8 mouse cellular contexts compared by ENCODE assay signal in the genomic region with DNA sequence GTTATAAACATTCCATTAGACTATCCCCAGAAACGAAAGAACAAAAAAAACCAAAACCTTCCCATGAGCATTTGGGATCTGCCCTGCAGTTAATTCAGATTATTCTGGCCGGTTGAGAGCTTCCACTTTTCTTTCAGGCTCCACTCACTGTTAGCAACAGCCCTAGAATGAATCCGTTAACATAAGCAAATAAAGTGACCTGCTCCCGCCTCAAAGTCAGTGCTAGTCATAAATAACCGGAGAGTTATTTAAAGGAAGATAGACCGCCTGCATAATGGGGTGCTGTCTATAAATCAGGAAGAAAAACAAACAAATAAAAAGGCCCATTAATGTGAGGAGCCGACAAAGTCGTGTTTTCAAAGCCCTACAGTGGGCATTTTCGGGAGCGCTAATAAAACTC.
DNase-seq lines count a peak whose midpoint lies in the region; ATAC-seq and TF ChIP-seq lines count a peak whose summit lies in the region.

No protein-coding gene starts in this region.

- 0 out of 2 replicates have a peak, but pooled peaks cover 2% of the 10 kb centered on the region for H3K4me1 ChIP-seq in lung, embryonic 14.5 days (ENCODE audit: insufficient read depth)
- H3K4me1 ChIP-seq in forebrain, embryonic 13.5 days, result peaks cover 11% of the 10 kb centered on the region
- peaks cover 3% of the 10 kb centered on the region; the same call in 1 of the 2 replicates for H3K4me1 ChIP-seq in limb, embryonic 14.5 days (ENCODE audit: control insufficient read depth, insufficient read depth, low read length)
- peaks cover 5% of the 10 kb centered on the region; the same call in 1 of the 2 replicates for H3K4me1 ChIP-seq in olfactory bulb, adult 2 months (ENCODE audit: control insufficient read depth, insufficient read depth, low read length)

- TF ChIP-seq POLR2A in limb, embryonic 14.5 days (IDR thresholded peaks at IDR 0.05; ENCODE audit: borderline replicate concordance, extremely low read depth, insufficient read depth, insufficient read length), result no peak
- no peak for TF ChIP-seq POLR2A in olfactory bulb, adult 2 months (IDR thresholded peaks at IDR 0.05; ENCODE audit: insufficient read depth, low read depth, low read length)

- DNase-seq in lung, embryonic 14.5 days, result peak; percentile 53
- no peak for DNase-seq in lung, postnatal 4 days
- no peak for DNase-seq in limb, embryonic 14.5 days (ENCODE audit: low spot score)
- DNase-seq in ovary, postnatal 10 days (ENCODE audit: low spot score), result no peak
- DNase-seq in spleen, postnatal 14 days (ENCODE audit: low spot score in 2 of 2), result no peak
- DNase-seq in left cerebral cortex, adult 11 months (ENCODE audit: low spot score), result no peak

- peak overlapping the region; percentile 51 for H3K4me2 ChIP-seq in lung, embryonic 14.5 days
- peak overlapping the region; percentile 53 for H3K4me2 ChIP-seq in forebrain, embryonic 13.5 days
- peak overlapping the region; percentile 47 for H3K4me2 ChIP-seq in limb, embryonic 14.5 days (replicated peaks; ENCODE audit: low read depth, low read length, severe bottlenecking)

- no peak overlapping the region for H3K9ac ChIP-seq in lung, embryonic 14.5 days
- peak overlapping the region; percentile 22; the same call in 1 of the 2 replicates for H3K9ac ChIP-seq in forebrain, embryonic 13.5 days
- no peak overlapping the region; the same call in 1 of the 2 replicates for H3K9ac ChIP-seq in limb, embryonic 14.5 days (ENCODE audit: low read depth, low read length, severe bottlenecking)

- 3% methylated on average over 10 of the region's 10 CpGs for WGBS in lung, embryonic 14.5 days
- WGBS in forebrain, embryonic 13.5 days, result 9% methylated on average over 10 of the region's 10 CpGs
- 3% methylated on average over 10 of the region's 10 CpGs for WGBS in limb, embryonic 14.5 days
- 22% methylated on average over 10 of the region's 10 CpGs for WGBS in olfactory bulb, adult 2 months

- no peaks in the 10 kb centered on the region for H3K36me3 ChIP-seq in lung, embryonic 14.5 days (ENCODE audit: insufficient read depth)
- H3K36me3 ChIP-seq in forebrain, embryonic 13.5 days (ENCODE audit: poor library complexity, severe bottlenecking), result no peaks in the 10 kb centered on the region
- H3K36me3 ChIP-seq in limb, embryonic 14.5 days (ENCODE audit: control insufficient read depth, insufficient read depth, low read length), result no peaks in the 10 kb centered on the region

- no peaks in the 10 kb centered on the region for H3K9me3 ChIP-seq in lung, embryonic 14.5 days (ENCODE audit: low read depth, low read length)
- H3K9me3 ChIP-seq in forebrain, embryonic 13.5 days (replicated peaks), result no peaks in the 10 kb centered on the region
- H3K9me3 ChIP-seq in limb, embryonic 14.5 days (ENCODE audit: control insufficient read depth, low read length), result no peaks in the 10 kb centered on the region

- ATAC-seq in lung, embryonic 14.5 days (ENCODE audit: insufficient read depth), result peak; percentile 38; the same call in 1 of the 2 replicates
- no peak for ATAC-seq in forebrain, embryonic 13.5 days
- ATAC-seq in limb, embryonic 14.5 days (ENCODE audit: low FRiP score, low read depth), result no peak

- peak overlapping the region; percentile 10 for H3K4me3 ChIP-seq in lung, embryonic 14.5 days (ENCODE audit: low read depth, low read length)
- H3K4me3 ChIP-seq in forebrain, embryonic 13.5 days, result peak overlapping the region; percentile 20
- H3K4me3 ChIP-seq in limb, embryonic 14.5 days (replicated peaks; ENCODE audit: low read length), result peak overlapping the region; percentile 28
- H3K4me3 ChIP-seq in olfactory bulb, adult 2 months (ENCODE audit: insufficient read depth, low read depth, low read length), result peak overlapping the region; percentile 10; the same call in 1 of the 2 replicates

- H3K27me3 ChIP-seq in lung, embryonic 14.5 days (ENCODE audit: insufficient read depth, low read length), result 0 out of 2 replicates have a peak, but pooled peaks cover 4% of the 10 kb centered on the region
- peaks cover 12% of the 10 kb centered on the region; the same call in 1 of the 2 replicates for H3K27me3 ChIP-seq in forebrain, embryonic 13.5 days
- H3K27me3 ChIP-seq in limb, embryonic 14.5 days (ENCODE audit: control insufficient read depth, insufficient read depth, low read length), result no peaks in the 10 kb centered on the region

- TF ChIP-seq CTCF in lung, embryonic 14.5 days (IDR thresholded peaks at IDR 0.05; ENCODE audit: low read depth), result no peak
- no peak for TF ChIP-seq CTCF in olfactory bulb, adult 2 months (IDR thresholded peaks at IDR 0.05; ENCODE audit: insufficient read depth, low read depth, low read length)

- H3K27ac ChIP-seq in lung, embryonic 14.5 days (ENCODE audit: low read depth), result no peak overlapping the region
- H3K27ac ChIP-seq in forebrain, embryonic 13.5 days, result no peak overlapping the region
- no peak overlapping the region for H3K27ac ChIP-seq in limb, embryonic 14.5 days (replicated peaks; ENCODE audit: low read depth, low read length)
- no peak overlapping the region for H3K27ac ChIP-seq in olfactory bulb, adult 2 months (ENCODE audit: insufficient read depth, low read depth, low read length)
